Mouse (Mus musculus) bone marrow, adult 2 months (tissue): ENCODE results near the gene Wfdc13.

Experiments used
- CTCF ChIP-seq: fragments of 200-500 bp; IDR thresholded peaks from 2 replicates; pipeline ENCODE4 v1.5.1; 2011; ENCODE audit warnings: low read length, control low read depth; ENCODE audit not compliant: control insufficient read depth, insufficient read depth
- POLR2A ChIP-seq: fragments of 200-500 bp; IDR thresholded peaks from 2 replicates; pipeline ENCODE4 v1.6.1; 2011; ENCODE audit warnings: low read depth, mild to moderate bottlenecking, control low read depth, low read length, borderline replicate concordance; ENCODE audit not compliant: control insufficient read depth

DNA sequence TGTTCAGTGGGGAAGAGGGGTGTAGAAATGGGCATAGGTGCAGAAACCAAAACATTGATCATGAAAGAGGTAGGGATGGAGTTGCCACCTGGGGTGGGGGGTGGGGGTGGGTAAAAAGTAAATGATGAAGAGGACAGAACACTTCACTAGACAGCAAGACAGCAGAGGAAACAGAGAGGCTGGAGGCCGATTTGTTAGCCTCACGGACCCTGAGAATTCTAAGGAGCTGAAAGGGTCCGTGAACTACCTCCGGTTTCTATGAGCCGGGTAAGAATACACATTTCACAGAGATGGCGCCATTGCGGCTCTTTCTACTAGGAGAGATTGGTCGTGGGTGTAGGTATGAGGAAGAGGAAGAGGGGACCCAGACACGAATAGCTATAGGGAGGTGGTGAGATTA, 28.4 kb upstream of the Wfdc13 start, which contains the start of gene Wfdc9:
- TF ChIP-seq CTCF = no peak
- TF ChIP-seq POLR2A = no peak
